Mouse (Mus musculus): ENCODE data around the gene Slc9a1.

Slc9a1 gene

GRCm38 (mm10) chr4:133369553-133370297 lies at the start of gene Slc9a1:
Gene Slc9a1 (plus strand): TSS chr4:133369706.
- peak; percentile 96 to 97 for DNase-seq

GRCm38 (mm10) chr4:133328129-133328528 lies 41.4 kb upstream of the Slc9a1 start:
- no peak for DNase-seq

- no peak for DNase-seq
Measured at GRCm38 (mm10) chr4:133330296-133330695, 39.2 kb upstream of the Slc9a1 start.

- peak in 1 of 2 experiments; percentile 19 for DNase-seq
Measured at GRCm38 (mm10) chr4:133333306-133333705, 36.2 kb upstream of the Slc9a1 start.

GRCm38 (mm10) chr4:133337833-133338520 lies 31.5 kb upstream of the Slc9a1 start:
- DNase-seq = peak in 1 of 2 experiments; percentile 7

- no peak for DNase-seq
Measured at GRCm38 (mm10) chr4:133338521-133339095, 30.9 kb upstream of the Slc9a1 start.

- peak; percentile 98 to 99 for DNase-seq
Measured at GRCm38 (mm10) chr4:133339148-133339749, 30.3 kb upstream of the Slc9a1 start.

GRCm38 (mm10) chr4:133340217-133340616 lies 29.3 kb upstream of the Slc9a1 start:
- DNase-seq = no peak

- peak; percentile 56 to 58 for DNase-seq
Measured at GRCm38 (mm10) chr4:133344112-133344511, 25.4 kb upstream of the Slc9a1 start.

- DNase-seq = no peak
Measured at GRCm38 (mm10) chr4:133345702-133346101, 23.8 kb upstream of the Slc9a1 start.

- DNase-seq = no peak
Measured at GRCm38 (mm10) chr4:133346577-133346976, 22.9 kb upstream of the Slc9a1 start.

GRCm38 (mm10) chr4:133347624-133348023 lies 21.9 kb upstream of the Slc9a1 start:
- DNase-seq = peak in 1 of 2 experiments; percentile 10

- no peak for DNase-seq
Measured at GRCm38 (mm10) chr4:133348051-133348775, 21.3 kb upstream of the Slc9a1 start.

- DNase-seq = no peak
Measured at GRCm38 (mm10) chr4:133352797-133353196, 16.7 kb upstream of the Slc9a1 start.

GRCm38 (mm10) chr4:133353367-133354365 lies 15.8 kb upstream of the Slc9a1 start, which contains the start of gene Wdtc1:
Gene Wdtc1 (minus strand): TSS chr4:133353481.
- DNase-seq = no peak

GRCm38 (mm10) chr4:133354641-133355040 lies 14.9 kb upstream of the Slc9a1 start:
- no peak for DNase-seq

- DNase-seq = no peak
Measured at GRCm38 (mm10) chr4:133370298-133371274, 1.1 kb downstream of the Slc9a1 start.

GRCm38 (mm10) chr4:133371621-133372277 lies 2.2 kb downstream of the Slc9a1 start:
- peak in 1 of 2 experiments; percentile 27 for DNase-seq

GRCm38 (mm10) chr4:133372278-133372665 lies 2.8 kb downstream of the Slc9a1 start:
- DNase-seq = no peak
